ENCODE assay signal across 31 mouse cellular contexts in the genomic region with DNA sequence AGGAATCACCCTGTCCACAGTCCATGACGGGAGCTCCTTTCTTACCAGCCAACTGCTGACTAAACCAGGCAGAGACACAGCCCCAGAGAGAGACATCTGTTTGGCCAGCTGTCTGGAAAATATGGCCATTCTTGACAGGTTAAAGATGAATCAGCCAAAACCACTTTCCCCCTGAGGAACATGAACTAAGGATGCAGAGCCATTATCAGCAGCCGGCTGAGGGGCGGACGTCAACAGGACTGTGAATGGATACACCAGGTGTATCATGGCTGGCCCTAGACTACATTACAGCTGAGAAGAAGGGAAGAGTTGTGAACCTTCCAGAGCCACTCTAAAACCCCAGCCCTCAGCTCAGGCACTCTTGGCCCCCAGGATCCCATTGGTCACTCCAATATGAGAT.
"Had no signal": no experiment of that assay in that cellular context is flagged by ENCODE, and none has a peak within 500 bp of the region (broad histone marks: within the 10 kb centered on the region; RNA-seq: fewer than 3 reads in every experiment).

No protein-coding gene starts in this region.

- H3K36me3 ChIP-seq: limb, embryonic 10.5 days; limb, embryonic 12.5 days; limb, embryonic 13.5 days; limb, embryonic 15.5 days; liver, embryonic 12.5 days; liver, embryonic 13.5 days; liver, embryonic 15.5 days; lung, embryonic 15.5 days; midbrain, embryonic 10.5 days; midbrain, embryonic 12.5 days; midbrain, embryonic 13.5 days; midbrain, embryonic 15.5 days; neural tube, embryonic 12.5 days had no signal

- H3K9me3 ChIP-seq: limb, embryonic 10.5 days; limb, embryonic 12.5 days; limb, embryonic 13.5 days; limb, embryonic 15.5 days; liver, embryonic 12.5 days; liver, embryonic 13.5 days; liver, embryonic 15.5 days; lung, embryonic 15.5 days; midbrain, embryonic 10.5 days; midbrain, embryonic 12.5 days; midbrain, embryonic 13.5 days; midbrain, embryonic 15.5 days; neural tube, embryonic 12.5 days had no signal

- H3K4me2 ChIP-seq: limb, embryonic 12.5 days; limb, embryonic 13.5 days; limb, embryonic 15.5 days; liver, embryonic 11.5 days; liver, embryonic 12.5 days; liver, embryonic 13.5 days; liver, embryonic 15.5 days; lung, embryonic 14.5 days; lung, embryonic 15.5 days; midbrain, embryonic 11.5 days; midbrain, embryonic 12.5 days; midbrain, embryonic 13.5 days; midbrain, embryonic 15.5 days; neural tube, embryonic 12.5 days had no signal

- ATAC-seq: liver, embryonic 12.5 days; liver, postnatal 0 days; lung, postnatal 0 days; midbrain, embryonic 13.5 days; midbrain, embryonic 15.5 days; midbrain, embryonic 16.5 days had no signal

- H3K27ac ChIP-seq: limb, embryonic 10.5 days; limb, embryonic 12.5 days; limb, embryonic 13.5 days; limb, embryonic 15.5 days; liver, embryonic 12.5 days; liver, embryonic 13.5 days; liver, embryonic 14.5 days; liver, embryonic 15.5 days; lung, embryonic 15.5 days; macrophage; midbrain, embryonic 10.5 days; midbrain, embryonic 12.5 days; midbrain, embryonic 13.5 days; midbrain, embryonic 15.5 days; neural tube, embryonic 12.5 days had no signal

- H3K4me3 ChIP-seq: limb, embryonic 10.5 days; limb, embryonic 12.5 days; limb, embryonic 13.5 days; limb, embryonic 15.5 days; liver, embryonic 12.5 days; liver, embryonic 13.5 days; liver, embryonic 15.5 days; lung, embryonic 15.5 days; megakaryocyte, embryonic 14.5 days; midbrain, embryonic 10.5 days; midbrain, embryonic 12.5 days; midbrain, embryonic 13.5 days; midbrain, embryonic 15.5 days; neural tube, embryonic 12.5 days had no signal

- H3K9ac ChIP-seq: limb, embryonic 12.5 days; limb, embryonic 13.5 days; limb, embryonic 15.5 days; liver, embryonic 12.5 days; liver, embryonic 13.5 days; liver, embryonic 14.5 days; liver, embryonic 15.5 days; liver, postnatal 0 days; lung, embryonic 14.5 days; lung, embryonic 15.5 days; midbrain, embryonic 12.5 days; midbrain, embryonic 13.5 days; midbrain, embryonic 15.5 days; neural tube, embryonic 12.5 days had no signal

- DNase-seq: left cerebral cortex, postnatal 4 days; liver; liver, embryonic 13.5 days; liver, postnatal 0 days; lung, adult 18-20 months; lung, adult 2 months; lung, embryonic 14.5 days; lung, postnatal 10 days; lung, postnatal 14 days; lung, postnatal 36 days; lung, postnatal 4 days; midbrain, embryonic 14.5 days had no signal

- H3K27me3 ChIP-seq: limb, embryonic 12.5 days; limb, embryonic 13.5 days; limb, embryonic 15.5 days; liver, embryonic 12.5 days; liver, embryonic 13.5 days; liver, embryonic 15.5 days; lung, embryonic 15.5 days; megakaryocyte, embryonic 14.5 days; midbrain, embryonic 12.5 days; midbrain, embryonic 13.5 days; midbrain, embryonic 15.5 days; neural tube, embryonic 12.5 days had no signal

- H3K4me1 ChIP-seq: limb, embryonic 10.5 days; limb, embryonic 12.5 days; limb, embryonic 13.5 days; limb, embryonic 15.5 days; liver, embryonic 12.5 days; liver, embryonic 13.5 days; liver, embryonic 15.5 days; lung, embryonic 15.5 days; megakaryocyte, embryonic 14.5 days; midbrain, embryonic 10.5 days; midbrain, embryonic 12.5 days; midbrain, embryonic 13.5 days; midbrain, embryonic 15.5 days; neural tube, embryonic 12.5 days had no signal
